ENCODE assay signal across 9 mouse cellular contexts in the genomic region with DNA sequence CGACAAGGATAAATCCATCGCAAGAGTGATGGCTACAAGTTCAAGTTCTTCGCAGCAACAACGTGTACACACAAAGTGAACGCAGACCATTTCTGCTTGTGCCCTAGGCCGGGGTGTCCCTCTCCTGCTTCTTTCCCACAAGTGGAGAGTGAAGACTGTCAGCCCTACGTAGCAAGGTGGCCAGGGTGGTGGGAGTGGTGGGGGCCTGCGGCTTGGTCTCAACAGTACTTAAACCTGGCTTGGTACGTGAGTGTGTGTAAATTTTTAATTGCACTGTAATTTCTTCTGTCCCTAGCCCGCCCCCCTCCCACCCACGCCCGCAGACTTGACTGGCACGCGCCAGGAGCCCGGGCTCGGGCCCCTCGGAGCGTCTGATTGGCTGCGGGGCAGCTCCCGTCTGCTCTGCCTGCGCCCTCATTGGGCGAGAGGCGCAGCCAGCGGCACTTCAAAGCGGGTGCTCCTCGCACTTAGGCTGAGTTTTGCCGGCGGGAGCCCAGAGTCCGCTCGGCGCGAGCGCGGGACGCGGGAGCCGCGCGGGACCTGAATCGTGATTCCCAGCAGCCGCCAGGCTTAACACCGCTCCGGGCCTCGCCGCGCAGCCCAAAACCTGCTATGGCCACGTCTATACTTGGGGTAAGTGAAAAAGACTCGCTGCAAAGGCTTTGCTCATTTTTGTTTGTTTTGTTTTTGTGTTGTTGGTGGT. TPM values are rescaled to one million over a fixed set of nuclear protein-coding genes. Genes with fewer than 3 reads are reported as not detected.
DNase-seq lines count a peak whose midpoint lies in the region; ATAC-seq and TF ChIP-seq lines count a peak whose summit lies in the region.
"Had no signal": no experiment of that assay in that cellular context is flagged by ENCODE, and none has a peak within 500 bp of the region (broad histone marks: within the 10 kb centered on the region; RNA-seq: fewer than 3 reads in every experiment).

TSS of gene Sp9 (plus strand) at position 467 of the 703 bp plus-strand sequence.

- no peak for TF ChIP-seq CTCF in spleen, adult 2 months (IDR thresholded peaks at IDR 0.05; ENCODE audit: extremely low read depth, insufficient read depth, insufficient read length, insufficient replicate concordance)

- H3K27ac ChIP-seq in spleen, adult 2 months (ENCODE audit: insufficient read depth, low read length), result no peak within 1 kb of the TSS
- H3K27ac ChIP-seq in heart, embryonic 12.5 days (ENCODE audit: poor library complexity, severe bottlenecking), result no peak within 1 kb of the TSS
- peak within 1 kb of the TSS; percentile 61; the same call in 1 of the 2 replicates for H3K27ac ChIP-seq in midbrain, embryonic 14.5 days (replicated peaks; ENCODE audit: low read depth, low read length)

- H3K4me3 ChIP-seq in spleen, adult 2 months (ENCODE audit: extremely low read depth, insufficient read depth, insufficient read length), result peak within 1 kb of the TSS; percentile 32; the same call in 1 of the 2 replicates
- peak within 1 kb of the TSS; percentile 45 for H3K4me3 ChIP-seq in heart, embryonic 12.5 days
- peak within 1 kb of the TSS; percentile 37 for H3K4me3 ChIP-seq in midbrain, embryonic 14.5 days (replicated peaks; ENCODE audit: low read depth, low read length)

- H3K9me3 ChIP-seq in heart, embryonic 12.5 days (replicated peaks), result no peaks in the 10 kb centered on the region
- no peaks in the 10 kb centered on the region for H3K9me3 ChIP-seq in midbrain, embryonic 14.5 days (ENCODE audit: control insufficient read depth, low read length)

- no peaks in the 10 kb centered on the region for H3K36me3 ChIP-seq in spleen, adult 2 months (ENCODE audit: control insufficient read depth, insufficient read depth, low read length)
- no peaks in the 10 kb centered on the region for H3K36me3 ChIP-seq in heart, embryonic 12.5 days
- no peaks in the 10 kb centered on the region for H3K36me3 ChIP-seq in midbrain, embryonic 14.5 days (ENCODE audit: control insufficient read depth, insufficient read depth, low read length)

- peak within 1 kb of the TSS; percentile 85 for H3K4me2 ChIP-seq in heart, embryonic 12.5 days
- H3K4me2 ChIP-seq in midbrain, embryonic 14.5 days (ENCODE audit: low read length), result peak within 1 kb of the TSS; percentile 54

- TF ChIP-seq POLR2A in spleen, adult 2 months (IDR thresholded peaks at IDR 0.05; ENCODE audit: low read depth, low read length), result no peak

- H3K9ac ChIP-seq in heart, embryonic 12.5 days, result peak within 1 kb of the TSS; percentile 5; the same call in 1 of the 2 replicates
- H3K9ac ChIP-seq in midbrain, embryonic 14.5 days (replicated peaks; ENCODE audit: low read length), result peak within 1 kb of the TSS; percentile 49; the same call in 1 of the 2 replicates

- WGBS in spleen, adult 2 months, result 3% methylated on average over 48 of the region's 48 CpGs
- WGBS in heart, embryonic 12.5 days, result under 1% methylated on average over 48 of the region's 48 CpGs
- WGBS in midbrain, embryonic 14.5 days, result under 1% methylated on average over 48 of the region's 48 CpGs

- DNase-seq in adrenal gland, adult 2 months, result peak; percentile 64
- no peak for DNase-seq in adrenal gland, adult 18-20 months (ENCODE audit: low spot score in 2 of 2)
- DNase-seq in spleen, adult 2 months (ENCODE audit: low read depth in 1 of 2, low spot score in 2 of 2), result peak in 1 of 2 experiments; percentile 29
- no peak for DNase-seq in spleen, postnatal 14 days (ENCODE audit: low spot score in 2 of 2)
- peak; percentile 60 to 75 for DNase-seq in kidney, postnatal 4 days
- DNase-seq in midbrain, embryonic 14.5 days, result peak; percentile 86
- peak; percentile 69 to 71 for DNase-seq in thymus, postnatal 10 days (ENCODE audit: low spot score in 2 of 2)

- H3K27me3 ChIP-seq in spleen, adult 2 months (ENCODE audit: control insufficient read depth, insufficient read depth, low read length), result peaks cover 51% of the 10 kb centered on the region
- peaks cover 77% of the 10 kb centered on the region for H3K27me3 ChIP-seq in heart, embryonic 12.5 days (replicated peaks)
- peaks cover 82% of the 10 kb centered on the region for H3K27me3 ChIP-seq in midbrain, embryonic 14.5 days (ENCODE audit: control insufficient read depth, insufficient read depth, low read length)

- peaks cover 25% of the 10 kb centered on the region for H3K4me1 ChIP-seq in spleen, adult 2 months (ENCODE audit: control insufficient read depth, insufficient read depth, insufficient read length)
- H3K4me1 ChIP-seq in heart, embryonic 12.5 days (replicated peaks), result peaks cover 52% of the 10 kb centered on the region
- H3K4me1 ChIP-seq in midbrain, embryonic 14.5 days (ENCODE audit: control insufficient read depth, insufficient read depth, low read length), result peaks cover 15% of the 10 kb centered on the region

- peak; percentile 66; the same call in 1 of the 2 replicates for ATAC-seq in heart, embryonic 12.5 days (ENCODE audit: insufficient number of reproducible peaks, low FRiP score)
- peak; percentile 81 for ATAC-seq in midbrain, embryonic 14.5 days (ENCODE audit: low FRiP score, low TSS enrichment)

RNA-seq across cellular contexts. Expression of gene Sp9, which starts in this region (rescaled TPM):
- total RNA-seq in adrenal gland, adult 2 months (2021), result not detected
- not detected in 2 replicates for polyA plus RNA-seq in adrenal gland, adult 2 months (2012; rRNA removed)
- total RNA-seq in adrenal gland, adult 18-20 months (2021), result not detected
- not detected in 2 replicates for polyA plus RNA-seq in spleen, adult 2 months (2012; rRNA removed)
- not detected in 2 replicates for polyA plus RNA-seq in heart, embryonic 12.5 days (2016; fragmentation: Nextera tagmentation; extraction: Ambion mirVana)
- 2.2 and 2.8 TPM in 2 replicates for polyA plus RNA-seq in midbrain, embryonic 14.5 days (2014; fragmentation: Nextera tagmentation; extraction: Ambion mirVana)
- total RNA-seq: gastrocnemius, postnatal 36 days had no signal

Comparison
In these comparisons a context has a peak if more than half of its experiments do, and no peak if none do; other contexts are left out.
1. Peak in DNase-seq in adrenal gland, adult 2 months; RNA of the gene not detected or under 1 TPM.
2. Peak in ATAC-seq, H3K4me3 ChIP-seq, H3K9ac ChIP-seq and H3K4me2 ChIP-seq in heart, embryonic 12.5 days; RNA of the gene not detected or under 1 TPM.
3. DNase-seq: peak in kidney, postnatal 4 days (2 of 2), midbrain, embryonic 14.5 days (single experiment) and thymus, postnatal 10 days (2 of 2); none in adrenal gland, adult 18-20 months (0 of 2) and spleen, postnatal 14 days (0 of 2).
4. Peak in every context shown above with its lines, with median percentiles within 50 percentile points of each other: H3K4me3 ChIP-seq.